Mouse (Mus musculus) embryonic facial prominence, embryonic 13.5 days (tissue): ENCODE results near the gene Unk. TPM values are rescaled to one million over a fixed set of nuclear protein-coding genes. Genes with fewer than 3 reads are reported as not detected.
A peak's percentile ranks its signal among the peaks of the same experiment; 100 is the strongest.

Experiments used
- ATAC-seq: fragments of 200-750 bp; cut with Nextera tagmentation; 2 replicates; pipeline ENCODE4 v1.8.0; 2017; ENCODE audit warnings: low read depth; ENCODE audit not compliant: insufficient number of reproducible peaks, insufficient read depth, low FRiP score, low TSS enrichment
- H3K27ac ChIP-seq: fragments of 300-500 bp; sonication (generic); 2 replicates; pipeline ENCODE4 v1.5.1; 2015; ENCODE audit warnings: moderate library complexity, mild to moderate bottlenecking, inconsistent platforms
- H3K27me3 ChIP-seq: fragments of 300-500 bp; sonication (generic); 2 replicates; pipeline ENCODE4 v1.6.1; 2015; ENCODE audit warnings: mild to moderate bottlenecking, inconsistent platforms
- H3K36me3 ChIP-seq: fragments of 300-500 bp; sonication (generic); 2 replicates; pipeline ENCODE4 v1.6.1; 2015; ENCODE audit warnings: mild to moderate bottlenecking, inconsistent platforms
- H3K4me1 ChIP-seq: fragments of 300-500 bp; sonication (generic); 2 replicates; pipeline ENCODE4 v1.6.1; 2015; ENCODE audit warnings: inconsistent platforms
- H3K4me2 ChIP-seq: fragments of 300-500 bp; sonication (generic); 2 replicates; pipeline ENCODE4 v1.6.1; 2015; ENCODE audit warnings: moderate library complexity, mild to moderate bottlenecking, inconsistent platforms
- H3K4me3 ChIP-seq: fragments of 300-500 bp; sonication (generic); 2 replicates; pipeline ENCODE4 v1.5.1; 2015; ENCODE audit warnings: mild to moderate bottlenecking, inconsistent platforms
- H3K9ac ChIP-seq: fragments of 300-500 bp; sonication (generic); 2 replicates; pipeline ENCODE4 v1.6.1; 2015; ENCODE audit warnings: mild to moderate bottlenecking, inconsistent platforms
- H3K9me3 ChIP-seq: fragments of 300-500 bp; sonication (generic); 2 replicates; pipeline ENCODE4 v1.6.1; 2016; ENCODE audit warnings: inconsistent platforms
- WGBS: fragments of 180-500 bp; shearing (Covaris S2); methylation state at CpG from one replicate; pipeline ENCODE4 v1.1.7; 2015; ENCODE audit warnings: mixed read lengths; 5-methylcytosine and 5-hydroxymethylcytosine counted together
- polyA plus RNA-seq: library from polyadenylated mRNA; unstranded; fragments of >200 nt; fragmentation: Nextera tagmentation; extraction: Ambion mirVana; gene quantifications from 2 replicates; pipeline ENCODE4 v1.2.1, GENCODE M21; 2015

The Unk gene
- polyA plus RNA-seq, 1 experiment from 2014 or later: 44.9 TPM

DNA sequence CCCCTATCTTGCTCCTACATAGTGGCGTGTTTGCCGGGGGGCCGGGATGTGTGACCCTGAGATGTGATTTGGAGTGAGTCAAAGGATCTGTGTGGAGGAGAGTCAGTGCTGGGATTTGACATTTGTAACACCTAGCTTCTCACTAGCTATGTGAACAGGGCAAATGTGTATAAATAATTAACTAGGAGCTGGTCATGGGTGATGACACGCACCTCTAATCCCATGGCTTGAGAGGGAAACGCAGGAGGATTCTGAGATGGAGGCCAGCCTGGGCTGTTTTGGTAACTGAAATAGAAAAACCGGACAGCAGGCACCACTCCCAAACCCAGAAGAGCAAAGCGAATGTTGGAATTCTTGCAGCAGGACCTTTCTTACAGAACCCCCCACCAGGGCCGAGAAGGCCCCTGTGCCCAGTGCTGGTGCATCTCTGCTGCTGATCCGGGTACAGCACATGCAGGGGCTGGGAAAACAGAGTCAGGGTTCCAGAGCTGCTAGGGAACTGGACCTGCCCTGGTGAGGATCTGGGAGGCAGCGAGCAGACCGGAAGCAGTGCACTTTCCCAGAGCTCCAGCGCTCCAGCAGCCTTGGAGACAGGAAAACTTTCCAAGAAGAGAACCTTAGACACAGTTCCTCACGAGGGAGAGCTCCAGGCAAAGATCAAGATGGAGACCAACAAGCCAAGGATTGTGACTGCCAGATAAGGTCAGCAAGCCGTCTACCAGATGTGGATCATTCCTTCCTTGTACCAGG lies 68.8 kb downstream of the Unk start:
- Histone ChIP-seq H3K4me2 (no peak overlapping the region), H3K9me3 (no peaks in the 10 kb centered on the region), H3K27ac (no peak overlapping the region), H3K4me3 (no peak overlapping the region), H3K27me3 (no peaks in the 10 kb centered on the region), H3K36me3 (no peaks in the 10 kb centered on the region), H3K9ac (no peak overlapping the region), H3K4me1 (peaks cover 23% of the 10 kb centered on the region)
- ATAC-seq: no peak
- WGBS: 73% methylated on average over 14 of the region's 14 CpGs

DNA sequence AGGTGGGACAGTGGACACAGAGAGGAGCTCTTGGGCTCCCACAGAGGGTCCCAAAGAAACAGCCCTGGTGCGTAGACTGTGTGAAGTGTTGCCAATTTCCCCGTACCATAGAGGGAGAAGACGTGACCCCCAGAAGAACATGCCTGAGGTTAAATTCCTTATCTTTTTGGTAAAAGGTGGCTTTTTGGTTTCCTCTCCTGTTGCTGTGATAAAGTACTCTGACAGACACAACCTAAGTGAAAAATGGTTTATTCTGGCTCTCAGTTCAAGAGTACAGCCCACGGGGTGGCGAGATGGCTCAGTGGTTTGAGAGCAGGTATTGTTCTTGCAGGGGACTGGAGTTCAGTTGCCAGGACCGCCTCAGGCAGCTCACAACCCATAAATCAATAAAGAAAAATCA lies 69.3 kb downstream of the Unk start:
- Histone ChIP-seq H3K36me3 (no peaks in the 10 kb centered on the region), H3K9ac (no peak overlapping the region), H3K4me3 (no peak overlapping the region), H3K9me3 (no peaks in the 10 kb centered on the region), H3K4me1 (peaks cover 29% of the 10 kb centered on the region), H3K27ac (no peak overlapping the region), H3K4me2 (no peak overlapping the region), H3K27me3 (no peaks in the 10 kb centered on the region)
- WGBS: 81% methylated on average over 6 of the region's 6 CpGs
- no peak for ATAC-seq

GRCm38 (mm10) chr11:116100385-116100784 lies 70.3 kb downstream of the Unk start:
- Histone ChIP-seq H3K4me1 (peaks cover 31% of the 10 kb centered on the region), H3K27ac (no peak overlapping the region), H3K36me3 (no peaks in the 10 kb centered on the region), H3K9me3 (no peaks in the 10 kb centered on the region), H3K27me3 (peaks cover under 1% of the 10 kb centered on the region; the same call in 1 of the 2 replicates), H3K4me3 (no peak overlapping the region), H3K4me2 (no peak overlapping the region), H3K9ac (no peak overlapping the region)
- ATAC-seq: no peak
- 80% methylated on average over 6 of the region's 6 CpGs for WGBS

DNA sequence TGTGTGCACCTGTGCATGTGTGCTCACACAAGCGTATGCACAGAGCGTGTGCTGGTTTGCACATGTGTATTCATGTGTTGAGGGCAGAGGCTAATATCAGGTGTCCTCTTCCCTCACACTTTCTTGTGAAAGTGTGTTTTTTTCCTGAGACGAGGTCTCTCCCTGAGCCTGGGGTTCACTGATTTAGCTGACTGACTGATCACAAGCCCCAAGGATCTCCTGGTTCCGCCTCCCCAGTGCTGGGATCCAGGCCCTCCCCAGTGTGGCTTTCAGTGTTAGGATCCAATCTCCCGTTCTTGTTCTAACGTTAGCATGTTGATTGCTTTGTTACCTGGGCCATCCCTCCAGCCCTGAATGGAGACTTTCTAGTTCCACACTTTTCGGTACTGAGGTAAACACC lies 70.7 kb downstream of the Unk start:
- Histone ChIP-seq H3K27ac (peak overlapping the region; percentile 82), H3K4me1 (peaks cover 32% of the 10 kb centered on the region), H3K4me3 (no peak overlapping the region), H3K27me3 (peaks cover 5% of the 10 kb centered on the region), H3K4me2 (no peak overlapping the region), H3K9ac (no peak overlapping the region), H3K36me3 (no peaks in the 10 kb centered on the region), H3K9me3 (no peaks in the 10 kb centered on the region)
- ATAC-seq: no peak
- WGBS: 73% methylated on average over 7 of the region's 7 CpGs

GRCm38 (mm10) chr11:116101931-116102381 lies 71.8 kb downstream of the Unk start:
- H3K4me1 ChIP-seq: peaks cover 44% of the 10 kb centered on the region
- no peak for ATAC-seq

DNA sequence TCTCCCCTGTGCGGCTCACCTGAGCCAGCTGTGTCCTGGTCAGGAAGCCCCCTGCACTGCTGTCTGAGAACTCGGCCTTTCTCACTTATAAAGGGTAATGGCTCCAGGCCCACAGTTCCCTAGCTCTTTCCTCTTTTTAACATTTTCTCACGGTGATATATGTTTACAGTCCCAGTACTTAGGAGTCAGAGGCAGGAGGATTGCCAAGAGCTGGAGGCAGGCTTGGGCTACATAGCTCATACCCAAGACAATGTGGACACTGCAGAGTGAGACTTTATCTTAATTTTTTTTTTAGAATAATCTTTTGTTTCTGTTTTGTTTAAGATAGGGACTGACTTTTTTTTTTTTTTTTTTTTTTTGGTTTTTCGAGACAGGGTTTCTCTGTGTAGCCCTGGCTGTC lies 72.3 kb downstream of the Unk start:
- WGBS: 50% methylated on average over 3 of the region's 4 CpGs
- peak overlapping the region; percentile 82 for H3K27ac ChIP-seq
- H3K9ac ChIP-seq: no peak overlapping the region
- no peak for ATAC-seq
- peaks cover 22% of the 10 kb centered on the region for H3K27me3 ChIP-seq
- H3K4me3 ChIP-seq: no peak overlapping the region
- peaks cover 49% of the 10 kb centered on the region for H3K4me1 ChIP-seq
- H3K9me3 ChIP-seq: no peaks in the 10 kb centered on the region
- no peaks in the 10 kb centered on the region for H3K36me3 ChIP-seq
- no peak overlapping the region for H3K4me2 ChIP-seq

More at GRCm38 (mm10) chr11:116101931-116102381, 71.8 kb downstream of the Unk start:
- Histone ChIP-seq H3K9me3 (no peaks in the 10 kb centered on the region), H3K27ac (peak overlapping the region; percentile 82), H3K4me3 (no peak overlapping the region), H3K9ac (no peak overlapping the region), H3K36me3 (no peaks in the 10 kb centered on the region), H3K27me3 (peaks cover 16% of the 10 kb centered on the region), H3K4me2 (peak overlapping the region; percentile 26; the same call in 1 of the 2 replicates)
- WGBS: 17% methylated on average over 11 of the region's 11 CpGs

GRCm38 (mm10) chr11:116103572-116103971 lies 73.5 kb downstream of the Unk start:
- 0 out of 2 replicates have a peak overlapping the region, but pooled peaks have one; percentile 44 for H3K27ac ChIP-seq
- 0 out of 2 replicates have a peak overlapping the region, but pooled peaks have one; percentile 3 for H3K9ac ChIP-seq
- peaks cover 33% of the 10 kb centered on the region for H3K27me3 ChIP-seq
- no peak for ATAC-seq
- no peaks in the 10 kb centered on the region for H3K9me3 ChIP-seq
- H3K36me3 ChIP-seq: no peaks in the 10 kb centered on the region
- H3K4me1 ChIP-seq: peaks cover 60% of the 10 kb centered on the region
- no peak overlapping the region for H3K4me2 ChIP-seq
- 73% methylated on average over 12 of the region's 12 CpGs for WGBS
- no peak overlapping the region for H3K4me3 ChIP-seq

GRCm38 (mm10) chr11:116104006-116104646 lies 74.0 kb downstream of the Unk start:
- Histone ChIP-seq H3K4me3 (no peak overlapping the region), H3K36me3 (no peaks in the 10 kb centered on the region), H3K27me3 (peaks cover 38% of the 10 kb centered on the region), H3K9me3 (no peaks in the 10 kb centered on the region), H3K4me1 (peaks cover 65% of the 10 kb centered on the region), H3K27ac (peak overlapping the region; percentile 48), H3K9ac (0 out of 2 replicates have a peak overlapping the region, but pooled peaks have one; percentile 3), H3K4me2 (no peak overlapping the region)
- peak; percentile 33; the same call in 1 of the 2 replicates for ATAC-seq
- WGBS: 35% methylated on average over 14 of the region's 14 CpGs

GRCm38 (mm10) chr11:116105065-116105464 lies 74.9 kb downstream of the Unk start:
- Histone ChIP-seq H3K9me3 (no peaks in the 10 kb centered on the region), H3K4me1 (peaks cover 75% of the 10 kb centered on the region), H3K36me3 (no peaks in the 10 kb centered on the region), H3K27me3 (peaks cover 48% of the 10 kb centered on the region), H3K4me3 (no peak overlapping the region), H3K4me2 (no peak overlapping the region), H3K9ac (no peak overlapping the region), H3K27ac (no peak overlapping the region)
- no peak for ATAC-seq
- 91% methylated on average over 2 of the region's 2 CpGs for WGBS

- WGBS: 21% methylated on average over 32 of the region's 32 CpGs
- Histone ChIP-seq H3K9me3 (no peaks in the 10 kb centered on the region), H3K4me2 (peak overlapping the region; percentile 82), H3K4me3 (peak overlapping the region; percentile 14), H3K27me3 (peaks cover 60% of the 10 kb centered on the region), H3K4me1 (peaks cover 78% of the 10 kb centered on the region), H3K27ac (no peak overlapping the region), H3K9ac (peak overlapping the region; percentile 6; the same call in 1 of the 2 replicates), H3K36me3 (no peaks in the 10 kb centered on the region)
- ATAC-seq: peak; percentile 35; the same call in 1 of the 2 replicates
Observed at GRCm38 (mm10) chr11:116106154-116106962, 76.2 kb downstream of the Unk start.
